Mouse (Mus musculus): ENCODE data around the gene Lcn9. TPM values are rescaled to one million over a fixed set of nuclear protein-coding genes. Genes with fewer than 3 reads are reported as not detected.

Gene Lcn9
- polyA plus RNA-seq, 1 experiment from 2014 or later = not detected

Other genes starting within 250 kb of the Lcn9 start
- 0.32 and 7.7 TPM in 2 replicates for gene Mamdc4, start 248.3 kb upstream of the Lcn9 start, polyA plus RNA-seq (2015; fragmentation: Nextera tagmentation; extraction: Ambion mirVana)
- 31.2 and 36.3 TPM in 2 replicates for gene Phpt1, start 247.9 kb upstream of the Lcn9 start, polyA plus RNA-seq (2015; fragmentation: Nextera tagmentation; extraction: Ambion mirVana)
- gene Ajm1, start 241.4 kb upstream of the Lcn9 start, polyA plus RNA-seq (2015; fragmentation: Nextera tagmentation; extraction: Ambion mirVana) = 0.03 TPM in 1 of 2 replicates, not detected in the other
- gene Rabl6, start 214.6 kb upstream of the Lcn9 start, polyA plus RNA-seq (2015; fragmentation: Nextera tagmentation; extraction: Ambion mirVana) = 21.7 and 23.5 TPM in 2 replicates
- gene Ccdc183, start 205.5 kb upstream of the Lcn9 start, polyA plus RNA-seq (2015; fragmentation: Nextera tagmentation; extraction: Ambion mirVana) = 0.05 and 0.06 TPM in 2 replicates
- 8.2 and 9.9 TPM in 2 replicates for gene Tmem141, start 201.1 kb upstream of the Lcn9 start, polyA plus RNA-seq (2015; fragmentation: Nextera tagmentation; extraction: Ambion mirVana)
- gene Fcna, start 195.1 kb upstream of the Lcn9 start, polyA plus RNA-seq (2015; fragmentation: Nextera tagmentation; extraction: Ambion mirVana) = 70.4 and 90.0 TPM in 2 replicates
- gene Lcn8, start 170.0 kb upstream of the Lcn9 start, polyA plus RNA-seq (2015; fragmentation: Nextera tagmentation; extraction: Ambion mirVana) = not detected in 2 replicates
- gene Lcn5, start 165.2 kb upstream of the Lcn9 start, polyA plus RNA-seq (2015; fragmentation: Nextera tagmentation; extraction: Ambion mirVana) = not detected in 2 replicates
- gene Lcn6, start 146.4 kb upstream of the Lcn9 start, polyA plus RNA-seq (2015; fragmentation: Nextera tagmentation; extraction: Ambion mirVana) = not detected in 2 replicates
- not detected in 2 replicates for gene Lcn10, start 140.4 kb upstream of the Lcn9 start, polyA plus RNA-seq (2015; fragmentation: Nextera tagmentation; extraction: Ambion mirVana)
- gene Obp2a, start 123.1 kb upstream of the Lcn9 start, polyA plus RNA-seq (2015; fragmentation: Nextera tagmentation; extraction: Ambion mirVana) = not detected in 2 replicates
- 7.5 TPM in 2 replicates for gene Bmyc, start 116.4 kb upstream of the Lcn9 start, polyA plus RNA-seq (2015; fragmentation: Nextera tagmentation; extraction: Ambion mirVana)
- gene Obp2b, start 86.1 kb upstream of the Lcn9 start, polyA plus RNA-seq (2015; fragmentation: Nextera tagmentation; extraction: Ambion mirVana) = not detected in 2 replicates
- gene Lcn3, start 57.6 kb upstream of the Lcn9 start, polyA plus RNA-seq (2015; fragmentation: Nextera tagmentation; extraction: Ambion mirVana) = not detected in 2 replicates
- gene Lcn11, start 46.1 kb upstream of the Lcn9 start, polyA plus RNA-seq (2015; fragmentation: Nextera tagmentation; extraction: Ambion mirVana) = not detected in 2 replicates
- gene Gm13539, start 40.9 kb upstream of the Lcn9 start, polyA plus RNA-seq (2015; fragmentation: Nextera tagmentation; extraction: Ambion mirVana) = not detected in 2 replicates
- not detected in 2 replicates for gene Glt6d1, start 7.3 kb upstream of the Lcn9 start, polyA plus RNA-seq (2015; fragmentation: Nextera tagmentation; extraction: Ambion mirVana)
- gene Sohlh1, start 24.1 kb downstream of the Lcn9 start, polyA plus RNA-seq (2015; fragmentation: Nextera tagmentation; extraction: Ambion mirVana) = not detected in 2 replicates
- gene Kcnt1, start 40.6 kb downstream of the Lcn9 start, polyA plus RNA-seq (2015; fragmentation: Nextera tagmentation; extraction: Ambion mirVana) = not detected in 2 replicates
- 4.9 and 5.6 TPM in 2 replicates for gene Camsap1, start 160.1 kb downstream of the Lcn9 start, polyA plus RNA-seq (2015; fragmentation: Nextera tagmentation; extraction: Ambion mirVana)
- gene Ubac1, start 198.6 kb downstream of the Lcn9 start, polyA plus RNA-seq (2015; fragmentation: Nextera tagmentation; extraction: Ambion mirVana) = 437 and 467 TPM in 2 replicates